Mouse (Mus musculus): ENCODE data around the gene Hmgcs2.

GRCm38 (mm10) chr3:98242458-98243037, 37.7 kb upstream of the Hmgcs2 start:
- TF ChIP-seq POLR2A (IDR thresholded peaks at IDR 0.05; ENCODE audit: insufficient read depth, low read depth, low read length): no peak
- no peak for TF ChIP-seq CTCF (IDR thresholded peaks at IDR 0.05)
- no peak for TF ChIP-seq EP300 (IDR thresholded peaks at IDR 0.05; ENCODE audit: insufficient read depth, low read depth, low read length)
